Mouse (Mus musculus) midbrain, embryonic 10.5 days (tissue): ENCODE measurements around the gene Gm10668. TPM values are rescaled to one million over a fixed set of nuclear protein-coding genes. Genes with fewer than 3 reads are reported as not detected.
"Not testable (repeated sequence)": the region's sequence is repeated elsewhere in the genome, so short reads cannot be mapped to it uniquely, and the experiment has no call there.

Experiments
- DNase-seq: peaks from one replicate; pipeline ENCODE4 v3.0.0-alpha.2; 2017; ENCODE audit warnings: low spot score
- H3K27ac ChIP-seq: fragments of 300-500 bp; sonication (generic); replicated peaks from 2 replicates; pipeline ENCODE4 v1.5.1; 2016; ENCODE audit warnings: mild to moderate bottlenecking
- H3K27me3 ChIP-seq: fragments of 300-500 bp; sonication (generic); 2 replicates; pipeline ENCODE4 v1.6.1; 2016; ENCODE audit warnings: low read depth, mild to moderate bottlenecking; ENCODE audit not compliant: poor library complexity, severe bottlenecking
- H3K36me3 ChIP-seq: fragments of 300-500 bp; sonication (generic); 2 replicates; pipeline ENCODE4 v1.6.1; 2016; ENCODE audit warnings: mild to moderate bottlenecking, moderate library complexity
- H3K4me1 ChIP-seq: fragments of 300-500 bp; sonication (generic); 2 replicates; pipeline ENCODE4 v1.6.1; 2016
- H3K4me3 ChIP-seq: fragments of 300-500 bp; sonication (generic); 2 replicates; pipeline ENCODE4 v1.5.1; 2016; ENCODE audit warnings: mild to moderate bottlenecking, moderate library complexity
- H3K9me3 ChIP-seq: fragments of 300-500 bp; sonication (generic); replicated peaks from 2 replicates; pipeline ENCODE4 v1.6.1; 2016; ENCODE audit warnings: mild to moderate bottlenecking
- WGBS: fragments of 180-500 bp; shearing (Covaris S2); methylation state at CpG from one replicate; pipeline ENCODE4 v1.1.7; 2016; 5-methylcytosine and 5-hydroxymethylcytosine counted together
- polyA plus RNA-seq: library from polyadenylated mRNA; unstranded; fragments of >200 nt; fragmentation: Nextera tagmentation; extraction: Ambion mirVana; gene quantifications from 2 replicates; pipeline ENCODE4 v1.2.1, GENCODE M21; 2016

Gm10668 gene
- polyA plus RNA-seq, result not detected in 2 replicates

GRCm38 (mm10) chr7:20730524-20730923 is at the start of gene Gm10668:
Gene Gm10668 (minus strand): TSS chr7:20730624.
- not testable (repeated sequence) for H3K4me1 ChIP-seq, H3K27me3 ChIP-seq, H3K36me3 ChIP-seq, H3K9me3 ChIP-seq, DNase-seq, H3K4me3 ChIP-seq, H3K27ac ChIP-seq
- no CpG with 5 or more reads among the region's 1 CpGs for WGBS

- no CpG with 5 or more reads among the region's 3 CpGs for WGBS
- not testable (repeated sequence) for H3K9me3 ChIP-seq, H3K36me3 ChIP-seq, H3K4me3 ChIP-seq, H3K27me3 ChIP-seq, H3K4me1 ChIP-seq, DNase-seq, H3K27ac ChIP-seq
Observed at GRCm38 (mm10) chr7:20770885-20771284, 40.5 kb upstream of the Gm10668 start, which contains the start of gene Vmn1r112. Gene Vmn1r112 (plus strand): TSS chr7:20771185.

- not testable (repeated sequence) for H3K4me1 ChIP-seq, H3K9me3 ChIP-seq, DNase-seq, H3K27me3 ChIP-seq, H3K4me3 ChIP-seq, H3K27ac ChIP-seq, H3K36me3 ChIP-seq
- no CpG with 5 or more reads among the region's 2 CpGs for WGBS
Observed at GRCm38 (mm10) chr7:20703116-20703515, 27.3 kb downstream of the Gm10668 start, which contains the start of gene Vmn1r111. Gene Vmn1r111 (minus strand): TSS chr7:20703216.

Other genes with a start within 250 kb of the Gm10668 start
- gene Vmn1r103, start 220.1 kb downstream of the Gm10668 start, polyA plus RNA-seq, result not detected in 2 replicates
- not detected in 2 replicates for gene Vmn1r104, start 196.8 kb downstream of the Gm10668 start, polyA plus RNA-seq
- not detected in 2 replicates for gene Gm5726, start 184.9 kb downstream of the Gm10668 start, polyA plus RNA-seq
- not detected in 2 replicates for gene Gm4141, start 154.4 kb downstream of the Gm10668 start, polyA plus RNA-seq
- not detected in 2 replicates for gene Gm4513, start 131.6 kb downstream of the Gm10668 start, polyA plus RNA-seq
- not detected in 2 replicates for gene Vmn1r107, start 61.7 kb downstream of the Gm10668 start, polyA plus RNA-seq
- not detected in 2 replicates for gene Vmn1r111, start 27.4 kb downstream of the Gm10668 start, polyA plus RNA-seq
- gene Vmn1r112, start 40.6 kb upstream of the Gm10668 start, polyA plus RNA-seq, result not detected in 2 replicates
- not detected in 2 replicates for gene Vmn1r113, start 56.7 kb upstream of the Gm10668 start, polyA plus RNA-seq
- not detected in 2 replicates for gene Vmn1r114, start 81.6 kb upstream of the Gm10668 start, polyA plus RNA-seq
- gene Vmn1r115, start 114.4 kb upstream of the Gm10668 start, polyA plus RNA-seq, result not detected in 2 replicates
- gene Vmn1r116, start 141.6 kb upstream of the Gm10668 start, polyA plus RNA-seq, result not detected in 2 replicates
- not detected in 2 replicates for gene Vmn1r117, start 153.5 kb upstream of the Gm10668 start, polyA plus RNA-seq
- not detected in 2 replicates for gene Vmn1r118, start 181.7 kb upstream of the Gm10668 start, polyA plus RNA-seq